ENCODE assay signal across 8 mouse cellular contexts in the genomic region with DNA sequence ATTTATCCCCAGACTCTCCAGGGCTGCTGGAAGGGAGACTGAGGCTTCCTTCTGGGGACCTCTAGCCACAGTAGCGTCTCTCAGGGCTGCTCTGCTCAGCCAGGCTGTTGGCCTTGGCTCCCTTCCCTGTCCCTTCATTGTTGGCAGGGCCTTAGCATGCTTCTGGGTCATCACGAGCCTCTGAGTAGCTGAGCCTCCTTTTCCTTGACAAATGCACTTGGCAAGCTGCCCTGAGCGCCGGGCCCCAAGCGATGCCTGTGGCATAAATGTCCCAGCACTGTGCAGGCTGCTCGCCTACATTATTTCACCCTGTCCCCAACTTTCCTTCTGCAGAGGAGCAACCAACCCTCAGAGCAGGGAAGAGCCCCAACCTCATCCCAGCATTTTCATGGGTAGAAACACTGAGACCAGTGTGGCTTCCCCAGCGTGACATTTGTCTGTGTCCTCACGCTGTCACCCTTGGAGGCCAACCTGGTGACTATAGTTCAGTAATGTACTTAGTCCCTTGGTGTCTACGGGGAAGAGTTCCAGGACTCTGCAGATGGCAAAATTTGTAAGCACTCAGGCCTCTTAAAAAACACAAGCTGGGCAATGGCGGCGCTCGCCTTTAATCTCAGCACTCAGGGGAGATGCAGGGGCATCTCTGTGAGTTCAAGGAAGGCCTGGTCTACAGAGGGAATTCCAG.
DNase-seq lines count a peak whose midpoint lies in the region; ATAC-seq and TF ChIP-seq lines count a peak whose summit lies in the region.

No protein-coding gene starts in this region.

- WGBS in heart, postnatal 0 days: 27% methylated on average over 12 of the region's 12 CpGs

- DNase-seq in 3134 (ENCODE audit: extremely low read depth, insufficient read length, low spot score): peak; percentile 75
- DNase-seq in adrenal gland, postnatal 10 days: peak; percentile 96
- peak; percentile 88 for DNase-seq in heart, postnatal 0 days (ENCODE audit: low spot score)
- DNase-seq in layer of hippocampus, adult 8-10 months (ENCODE audit: low spot score in 2 of 2): peak; percentile 80 to 83
- peak; percentile 90 for DNase-seq in lung, postnatal 10 days
- DNase-seq in spleen, postnatal 36 days (ENCODE audit: low spot score in 2 of 2): peak; percentile 6 to 24
- no peak for DNase-seq in thymus, postnatal 0 days (ENCODE audit: low spot score)

- H3K27ac ChIP-seq in heart, postnatal 0 days (ENCODE audit: low read depth): peak overlapping the region; percentile 76

- no peak overlapping the region for H3K4me2 ChIP-seq in heart, postnatal 0 days (ENCODE audit: low read depth, low read length)

- no peak overlapping the region for H3K4me3 ChIP-seq in heart, postnatal 0 days (ENCODE audit: low read depth, low read length)

- peak; percentile 32; the same call in 1 of the 2 replicates for TF ChIP-seq EP300 in heart, postnatal 0 days (IDR thresholded peaks at IDR 0.05; ENCODE audit: low read depth)

- no peak for TF ChIP-seq CTCF in heart, postnatal 0 days (IDR thresholded peaks at IDR 0.05; ENCODE audit: low read depth)

- H3K9me3 ChIP-seq in heart, postnatal 0 days (replicated peaks; ENCODE audit: control insufficient read depth, low read length): no peaks in the 10 kb centered on the region

- H3K36me3 ChIP-seq in heart, postnatal 0 days (replicated peaks; ENCODE audit: control insufficient read depth, insufficient read depth, low read length): no peaks in the 10 kb centered on the region

- peak; percentile 78 for ATAC-seq in frontal cortex, adult (ENCODE audit: low TSS enrichment)
- peak; percentile 91 for ATAC-seq in heart, postnatal 0 days (ENCODE audit: insufficient read depth, low read depth)

- H3K27me3 ChIP-seq in heart, postnatal 0 days (ENCODE audit: control insufficient read depth, insufficient read depth, low read length): peaks cover 9% of the 10 kb centered on the region; the same call in 1 of the 2 replicates

- peaks cover 29% of the 10 kb centered on the region; the same call in 1 of the 2 replicates for H3K4me1 ChIP-seq in heart, postnatal 0 days (ENCODE audit: control insufficient read depth, insufficient read depth)

- no peak overlapping the region for H3K9ac ChIP-seq in heart, postnatal 0 days (replicated peaks; ENCODE audit: low read depth, low read length)
